Mouse (Mus musculus) intestine, postnatal 0 days (tissue): ENCODE data around the gene Notum. TPM values are rescaled to one million over a fixed set of nuclear protein-coding genes. Genes with fewer than 3 reads are reported as not detected.

Source experiments
- ATAC-seq: fragments of 200-750 bp; cut with Nextera tagmentation; 2 replicates; pipeline ENCODE4 v1.8.0; 2017; ENCODE audit warnings: mild to moderate bottlenecking, moderate TSS enrichment, moderate library complexity
- H3K27ac ChIP-seq: fragments of 300-500 bp; sonication (generic); 2 replicates; pipeline ENCODE4 v1.5.1; 2014; ENCODE audit warnings: mild to moderate bottlenecking, low read depth, low read length, moderate library complexity
- H3K27me3 ChIP-seq: fragments of 300-500 bp; sonication (generic); replicated peaks from 2 replicates; pipeline ENCODE4 v1.6.1; 2014; ENCODE audit warnings: low read length, mixed read lengths; ENCODE audit not compliant: control insufficient read depth, insufficient read depth
- H3K36me3 ChIP-seq: fragments of 300-500 bp; sonication (generic); 2 replicates; pipeline ENCODE4 v1.6.1; 2014; ENCODE audit warnings: mild to moderate bottlenecking, moderate library complexity; ENCODE audit not compliant: control insufficient read depth, insufficient read depth
- H3K4me1 ChIP-seq: fragments of 300-500 bp; sonication (generic); replicated peaks from 2 replicates; pipeline ENCODE4 v1.6.1; 2014; ENCODE audit warnings: antibody characterized with exemption, low read length, mixed read lengths; ENCODE audit not compliant: control insufficient read depth, insufficient read depth
- H3K4me2 ChIP-seq: fragments of 300-500 bp; sonication (generic); replicated peaks from 2 replicates; pipeline ENCODE4 v1.6.1; 2014; ENCODE audit warnings: low read depth, mild to moderate bottlenecking, moderate library complexity
- H3K4me3 ChIP-seq: fragments of 300-500 bp; sonication (generic); 2 replicates; pipeline ENCODE4 v1.5.1; 2014; ENCODE audit warnings: low read depth, low read length
- H3K9ac ChIP-seq: fragments of 300-500 bp; sonication (generic); 2 replicates; pipeline ENCODE4 v1.6.1; 2014; ENCODE audit warnings: mild to moderate bottlenecking, low read depth, low read length
- H3K9me3 ChIP-seq: fragments of 300-500 bp; sonication (generic); 2 replicates; pipeline ENCODE4 v1.6.1; 2016; ENCODE audit warnings: mixed run types; ENCODE audit not compliant: control insufficient read depth
- CTCF ChIP-seq: sonication (generic); IDR thresholded peaks from 2 replicates; pipeline ENCODE4 v1.5.1; 2016; ENCODE audit warnings: low read depth, mild to moderate bottlenecking, control low read depth, antibody characterized with exemption, moderate library complexity
- WGBS: fragments of 180-500 bp; shearing (Covaris S2); extraction: QIAGEN DNeasy Blood & Tissue Kit; methylation state at CpG from one replicate; pipeline ENCODE4 v1.1.7; 2014; 5-methylcytosine and 5-hydroxymethylcytosine counted together
- polyA plus RNA-seq: library from polyadenylated mRNA; unstranded; fragments of >200 nt; fragmentation: Nextera tagmentation; extraction: Ambion mirVana; gene quantifications from 2 replicates; pipeline ENCODE4 v1.2.1, GENCODE M21; 2015

Notum gene
- polyA plus RNA-seq, 1 experiment from 2014 or later = 0.68 TPM

GRCm38 (mm10) chr11:120672687-120673593 is 12.0 kb upstream of the Notum start, which contains the start of gene Aspscr1:
Gene Aspscr1 (plus strand): TSS chr11:120672973.
- Histone ChIP-seq H3K9me3 (no peaks in the 10 kb centered on the region), H3K9ac (peak within 1 kb of the TSS; percentile 75), H3K4me2 (peak within 1 kb of the TSS; percentile 80), H3K27me3 (no peaks in the 10 kb centered on the region), H3K27ac (peak within 1 kb of the TSS; percentile 87), H3K36me3 (peaks cover 9% of the 10 kb centered on the region; the same call in 1 of the 2 replicates), H3K4me1 (peaks cover 8% of the 10 kb centered on the region; the same call in 1 of the 2 replicates), H3K4me3 (peak within 1 kb of the TSS; percentile 67)
- no peak for TF ChIP-seq CTCF
- peak; percentile 95 for ATAC-seq
- WGBS = under 1% methylated on average over 80 of the region's 83 CpGs

DNA sequence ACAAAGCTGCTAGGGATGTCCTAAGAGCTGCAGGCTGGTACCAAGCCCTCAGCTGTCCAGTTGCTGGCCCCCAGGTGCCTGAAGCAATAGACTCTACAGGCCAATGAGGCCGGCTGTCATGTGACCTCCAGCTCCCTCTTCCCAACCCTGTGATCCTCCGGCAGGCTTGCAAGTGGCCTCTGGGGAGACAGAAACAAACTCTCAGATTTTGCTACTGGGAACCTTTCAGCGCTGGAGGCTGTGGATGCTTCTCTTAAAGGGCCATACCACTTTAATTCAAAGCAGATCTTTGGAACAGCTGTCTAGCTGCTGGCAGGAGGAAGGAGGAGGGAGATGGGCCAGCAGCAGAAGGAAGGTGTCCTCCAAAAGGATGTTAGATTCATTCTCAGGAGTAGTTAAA is 5.6 kb upstream of the Notum start:
- no peak for TF ChIP-seq CTCF
- Histone ChIP-seq H3K9ac (no peak overlapping the region), H3K4me3 (no peak overlapping the region), H3K27me3 (peaks cover 21% of the 10 kb centered on the region), H3K27ac (no peak overlapping the region), H3K36me3 (no peaks in the 10 kb centered on the region), H3K4me1 (no peaks in the 10 kb centered on the region), H3K4me2 (no peak overlapping the region), H3K9me3 (no peaks in the 10 kb centered on the region)
- WGBS = 16% methylated on average over 3 of the region's 3 CpGs
- no peak for ATAC-seq

GRCm38 (mm10) chr11:120665406-120665805 is 4.4 kb upstream of the Notum start:
- H3K4me2 ChIP-seq = no peak overlapping the region
- H3K4me1 ChIP-seq = peaks cover 2% of the 10 kb centered on the region
- ATAC-seq = no peak
- H3K9me3 ChIP-seq = no peaks in the 10 kb centered on the region
- H3K27ac ChIP-seq = no peak overlapping the region
- no peaks in the 10 kb centered on the region for H3K36me3 ChIP-seq
- H3K4me3 ChIP-seq = no peak overlapping the region
- H3K9ac ChIP-seq = no peak overlapping the region
- peaks cover 33% of the 10 kb centered on the region for H3K27me3 ChIP-seq
- 71% methylated on average over 3 of the region's 3 CpGs for WGBS
- no peak for TF ChIP-seq CTCF

- no peak for TF ChIP-seq CTCF
- Histone ChIP-seq H3K27ac (no peak overlapping the region), H3K9me3 (no peaks in the 10 kb centered on the region), H3K9ac (no peak overlapping the region), H3K4me1 (peaks cover 8% of the 10 kb centered on the region), H3K4me3 (no peak overlapping the region), H3K36me3 (no peaks in the 10 kb centered on the region), H3K27me3 (peaks cover 50% of the 10 kb centered on the region), H3K4me2 (no peak overlapping the region)
- ATAC-seq = no peak
- 64% methylated on average over 5 of the region's 5 CpGs for WGBS
Observed at GRCm38 (mm10) chr11:120663714-120664113, 2.7 kb upstream of the Notum start.

GRCm38 (mm10) chr11:120662759-120663158 is 1.8 kb upstream of the Notum start:
- WGBS = 78% methylated on average over 6 of the region's 6 CpGs
- no peak for TF ChIP-seq CTCF
- ATAC-seq = no peak

DNA sequence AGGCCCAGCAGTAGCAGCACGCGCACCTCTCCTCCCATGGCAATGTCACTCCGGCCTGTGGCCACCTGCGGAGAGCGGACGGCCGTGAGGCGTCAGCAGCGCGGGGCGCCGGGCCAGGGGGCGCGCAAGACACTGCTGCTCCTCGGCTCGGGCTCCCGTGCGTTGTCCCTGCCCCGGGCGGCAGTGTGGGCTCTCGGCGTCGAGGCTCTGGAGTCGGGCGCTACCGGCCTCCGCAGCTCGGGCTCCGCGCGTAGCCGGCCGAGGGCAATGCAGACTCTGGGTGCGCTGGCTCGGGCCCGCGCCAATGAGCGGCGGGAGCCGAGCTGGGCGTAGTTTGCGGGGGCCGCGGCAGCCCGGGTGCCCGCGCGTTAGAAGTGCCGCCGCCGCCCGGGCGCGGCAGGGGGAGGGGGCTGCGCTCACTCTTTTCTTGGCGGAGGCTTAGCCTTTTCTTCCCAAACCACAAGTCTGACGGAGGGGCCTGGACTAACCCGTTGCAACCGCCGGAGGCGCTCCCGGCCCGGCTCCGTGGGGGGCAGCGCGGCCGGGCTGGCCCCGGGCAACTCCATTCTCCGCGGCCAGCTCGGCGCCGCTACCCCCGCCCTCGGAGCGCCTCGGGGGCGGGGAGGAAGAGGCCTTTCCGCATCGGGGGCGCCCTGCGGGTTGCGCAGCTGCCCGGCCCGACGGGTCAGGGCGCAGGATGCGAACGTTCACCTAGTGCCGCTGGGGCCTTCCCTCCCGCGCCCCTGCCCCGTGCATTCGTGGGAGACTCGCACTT is 487 bp downstream of the Notum start:
- under 1% methylated on average over 85 of the region's 95 CpGs for WGBS
- Histone ChIP-seq H3K27ac (no peak overlapping the region), H3K9ac (peak overlapping the region; percentile 31; the same call in 1 of the 2 replicates), H3K4me1 (peaks cover 8% of the 10 kb centered on the region), H3K36me3 (no peaks in the 10 kb centered on the region), H3K27me3 (peaks cover 76% of the 10 kb centered on the region), H3K9me3 (no peaks in the 10 kb centered on the region), H3K4me2 (peak overlapping the region; percentile 81), H3K4me3 (peak overlapping the region; percentile 42)
- peak; percentile 48 for ATAC-seq
- TF ChIP-seq CTCF = peak; percentile 40

More at GRCm38 (mm10) chr11:120662759-120663158, 1.8 kb upstream of the Notum start:
- Histone ChIP-seq H3K36me3 (no peaks in the 10 kb centered on the region), H3K4me2 (no peak overlapping the region), H3K9me3 (no peaks in the 10 kb centered on the region), H3K9ac (no peak overlapping the region), H3K27me3 (peaks cover 59% of the 10 kb centered on the region), H3K4me1 (peaks cover 8% of the 10 kb centered on the region), H3K4me3 (no peak overlapping the region), H3K27ac (no peak overlapping the region)
